Mouse (Mus musculus) cerebellum, adult 2 months (tissue): Measurements from ENCODE around the gene Nbas.

Source experiments
- CTCF ChIP-seq: fragments of 200-500 bp; IDR thresholded peaks from 2 replicates; pipeline ENCODE4 v1.5.1; 2011; ENCODE audit warnings: low read depth, mild to moderate bottlenecking, control low read depth, low read length, moderate library complexity, borderline replicate concordance; ENCODE audit not compliant: insufficient read depth
- POLR2A ChIP-seq: fragments of 200-500 bp; IDR thresholded peaks from 2 replicates; pipeline ENCODE4 v1.6.1; 2011; ENCODE audit warnings: low read length, control low read depth, borderline replicate concordance; ENCODE audit not compliant: insufficient read depth

- TF ChIP-seq POLR2A: no peak
- TF ChIP-seq CTCF: no peak
Measured at GRCm38 (mm10) chr12:13448916-13449315, 180.0 kb downstream of the Nbas start.
